Mouse (Mus musculus) megakaryocyte-erythroid progenitor cell, adult 5-6 weeks (primary cell): ENCODE results near the gene Plod1. TPM values are rescaled to one million over a fixed set of nuclear protein-coding genes. Genes with fewer than 3 reads are reported as not detected.
"Not testable (repeated sequence)": the region's sequence is repeated elsewhere in the genome, so short reads cannot be mapped to it uniquely, and the experiment has no call there.

ENCODE experiments used
- ATAC-seq: replicated peaks from 2 replicates; pipeline ENCODE4 v1.8.0; 2016; ENCODE audit warnings: mild to moderate bottlenecking, inconsistent platforms; ENCODE audit not compliant: severe bottlenecking, poor library complexity, low FRiP score, low TSS enrichment
- total RNA-seq, 2 experiments: library from RNA; stranded (forward) in 1 of 2; stranded (reverse) in 1 of 2; fragments of 200-1000, 215-1000 nt in 1 of 2; fragments of >200 nt in 1 of 2; fragmentation: Nextera tagmentation in 1 of 2; gene quantifications; 2 replicates each; pipeline ENCODE4 v1.2.3; 2014 to 2017

Plod1 gene
- total RNA-seq, 2 experiments from 2014 or later = 1.3 to 1.8 TPM

DNA sequence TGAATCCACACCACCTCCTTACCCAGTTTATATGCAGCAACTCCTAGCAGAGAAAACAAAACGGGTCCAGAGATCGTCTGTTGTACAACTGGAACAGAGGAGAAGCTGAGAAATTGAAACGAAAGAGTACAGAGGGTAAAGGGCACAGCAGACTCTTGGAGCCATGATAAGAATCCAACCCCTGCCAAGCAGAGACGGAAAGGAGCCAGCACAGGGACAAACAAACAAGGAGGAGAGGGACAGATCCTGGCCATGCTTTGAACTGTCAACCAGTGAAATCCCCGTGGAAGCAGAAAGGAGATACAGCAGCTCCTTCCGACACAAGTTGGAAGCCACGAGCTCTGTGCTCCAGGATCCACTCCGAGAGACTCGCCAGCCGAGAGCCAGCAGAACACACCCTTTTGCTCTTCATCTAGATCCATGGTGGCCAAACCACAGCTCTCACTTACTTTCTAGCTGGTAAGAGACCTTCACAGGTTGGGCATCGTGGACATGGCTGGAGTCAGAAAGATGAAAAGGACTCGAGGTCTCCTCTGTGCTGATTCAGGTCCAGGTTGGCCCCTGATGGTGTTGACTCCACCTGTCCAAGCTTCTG lies 33.6 kb downstream of the Plod1 start:
- ATAC-seq = no peak

DNA sequence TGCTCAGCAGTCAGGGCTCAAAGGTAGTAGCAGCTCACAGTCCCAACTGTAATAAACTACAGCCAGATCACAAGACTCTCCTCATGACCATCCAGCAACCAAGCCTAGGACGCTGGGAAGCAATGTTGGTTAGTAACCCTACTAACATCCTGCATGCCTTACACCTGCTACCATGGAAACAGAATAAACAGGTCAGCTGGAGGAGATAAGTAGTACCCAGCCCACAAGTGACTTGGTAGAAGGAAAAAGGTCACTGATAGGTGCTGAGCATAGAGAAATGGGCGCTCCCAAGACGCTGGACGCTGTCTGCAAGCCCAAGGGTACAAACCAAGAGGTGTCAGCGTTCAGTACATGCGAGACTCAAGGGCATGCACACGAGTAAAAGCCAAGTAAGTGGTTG lies 36.1 kb downstream of the Plod1 start:
- no peak for ATAC-seq

DNA sequence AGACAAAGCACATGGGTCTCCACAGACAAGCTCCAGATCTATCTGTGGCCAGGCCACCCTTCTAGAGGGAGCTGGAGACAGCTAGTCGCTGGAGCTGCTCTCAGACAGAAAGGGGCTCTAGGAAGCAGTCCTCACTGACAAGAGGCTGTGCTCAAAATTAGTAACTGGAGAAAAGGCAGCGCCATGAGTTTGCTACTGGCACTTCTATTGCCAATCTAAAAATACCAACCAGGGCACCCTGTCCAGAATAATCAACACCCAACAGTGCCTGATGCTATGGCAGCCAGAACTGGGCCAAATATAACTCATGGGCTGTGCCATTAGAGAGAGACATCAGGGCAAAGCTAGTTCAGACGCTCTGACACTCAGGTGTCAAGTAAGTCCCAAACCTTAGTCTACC lies 39.2 kb downstream of the Plod1 start:
- no peak for ATAC-seq

DNA sequence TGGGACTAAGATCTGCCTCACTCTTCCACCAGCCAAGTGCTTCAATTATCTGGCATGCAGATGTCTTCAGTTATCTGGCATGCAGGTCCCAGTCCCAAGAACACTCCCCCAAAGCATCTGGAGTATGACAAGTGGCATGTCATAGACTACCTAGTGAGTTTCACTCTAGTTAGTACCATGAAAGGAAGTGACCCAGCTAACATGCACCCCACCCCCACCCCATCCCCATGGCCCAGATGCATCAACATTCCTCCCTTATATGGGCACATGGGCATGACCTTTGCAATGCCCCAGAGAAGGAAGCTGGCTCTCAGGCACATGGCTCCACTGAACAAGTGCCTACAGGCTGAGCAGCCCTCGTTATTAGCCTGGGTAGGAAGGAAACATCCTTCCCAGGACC lies 40.2 kb downstream of the Plod1 start:
- ATAC-seq = no peak

DNA sequence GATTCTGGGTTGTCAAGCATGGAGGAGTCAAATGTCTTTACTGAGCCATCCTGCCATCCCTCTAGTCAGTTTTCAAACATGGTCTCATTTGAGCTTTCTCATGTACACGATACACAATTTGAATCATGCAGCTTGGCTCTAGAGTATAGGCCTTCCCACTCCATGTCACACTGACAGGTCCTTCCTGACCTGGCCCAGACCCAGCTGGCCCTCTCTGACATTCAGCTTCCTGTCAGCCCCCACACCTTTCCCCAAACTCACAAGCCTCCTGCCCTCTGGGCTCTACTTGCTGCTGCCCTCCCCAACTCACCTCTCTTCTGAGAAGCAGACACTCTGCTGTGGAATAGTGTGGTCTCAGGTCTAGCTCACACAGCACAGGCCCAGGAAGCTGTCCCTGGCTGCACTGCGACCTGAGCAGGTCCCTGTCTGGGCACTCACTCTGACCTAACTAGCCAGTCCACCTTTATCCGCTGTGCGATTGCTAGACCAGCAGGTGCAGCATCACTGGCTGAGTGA lies 40.7 kb downstream of the Plod1 start:
- no peak for ATAC-seq

DNA sequence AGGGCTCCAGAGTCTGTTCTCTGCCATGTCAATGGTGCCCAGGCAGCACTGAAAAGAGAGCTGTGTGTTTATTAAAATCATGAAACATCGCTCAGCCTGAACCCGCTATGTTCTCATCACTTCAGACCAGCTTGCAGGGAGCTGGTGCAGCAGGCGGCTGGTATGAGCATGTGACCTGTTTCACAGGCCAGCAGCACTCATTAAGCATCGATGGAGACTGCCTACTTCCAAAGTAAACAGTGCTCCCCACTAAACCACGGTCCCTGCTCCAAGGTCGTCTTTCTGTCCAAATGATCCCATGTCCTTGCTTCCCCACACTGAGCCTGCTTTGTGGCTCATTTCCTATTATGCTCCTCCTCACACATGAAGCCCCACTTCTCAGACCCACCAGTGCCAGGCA lies 46.2 kb downstream of the Plod1 start:
- no peak for ATAC-seq

DNA sequence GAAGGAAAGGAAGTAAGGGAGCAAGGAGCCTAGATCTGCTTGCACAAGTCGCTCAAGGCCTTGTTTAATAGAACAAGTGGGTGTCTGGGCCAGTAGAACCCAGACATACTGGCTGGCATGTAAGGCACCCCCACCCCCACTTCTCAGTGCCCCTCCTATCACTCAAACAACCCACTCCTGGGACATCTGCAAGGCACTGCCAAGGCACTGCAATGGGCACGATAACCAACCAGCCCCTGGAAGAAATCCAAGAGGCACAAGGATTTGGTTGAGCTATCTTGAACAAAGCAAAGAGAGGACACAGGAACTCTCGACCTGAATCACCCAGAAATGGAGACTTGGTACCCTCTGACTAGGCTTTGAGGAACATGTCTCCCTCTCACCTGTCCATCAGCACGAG lies 48.3 kb downstream of the Plod1 start:
- peak; percentile 89 for ATAC-seq

DNA sequence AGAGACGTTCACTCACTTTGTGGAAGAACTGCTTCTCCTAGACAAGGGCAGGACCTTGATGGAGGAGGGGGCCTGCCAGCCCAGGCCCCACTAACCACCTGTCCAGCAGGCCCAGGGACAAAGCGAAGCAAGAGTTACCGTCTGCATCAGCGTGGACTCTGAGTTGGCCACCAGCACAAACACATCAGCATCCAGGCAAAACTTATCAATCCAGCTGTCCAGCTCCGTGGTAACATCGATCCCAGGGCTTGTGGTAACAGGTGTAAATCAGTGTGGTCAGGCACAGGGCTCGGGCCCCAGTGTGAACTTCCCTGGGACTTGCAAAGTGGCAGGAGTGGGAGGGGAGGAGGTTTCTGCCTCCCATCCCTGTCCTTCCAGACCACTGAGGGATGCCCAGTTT lies 49.3 kb downstream of the Plod1 start:
- no peak for ATAC-seq

DNA sequence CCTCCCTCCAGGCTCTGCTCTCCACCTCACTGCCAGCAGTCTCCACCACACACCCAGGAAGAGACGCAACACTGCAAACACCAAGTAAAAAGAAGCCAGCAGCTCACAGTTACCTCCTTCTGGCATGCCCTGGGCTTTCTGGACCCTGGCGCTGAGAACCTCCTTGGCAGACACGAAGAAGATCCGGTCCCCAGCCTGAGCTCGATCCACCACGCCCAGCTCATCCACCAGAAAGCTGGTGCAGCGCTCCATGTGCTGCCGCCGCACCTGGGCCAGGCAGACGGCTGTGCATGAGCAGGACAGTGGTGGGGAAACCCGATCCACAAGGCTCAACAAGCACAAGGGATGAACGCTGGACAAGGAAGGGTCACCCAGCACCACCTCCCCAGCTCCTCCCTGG lies 50.4 kb downstream of the Plod1 start:
- ATAC-seq = no peak

DNA sequence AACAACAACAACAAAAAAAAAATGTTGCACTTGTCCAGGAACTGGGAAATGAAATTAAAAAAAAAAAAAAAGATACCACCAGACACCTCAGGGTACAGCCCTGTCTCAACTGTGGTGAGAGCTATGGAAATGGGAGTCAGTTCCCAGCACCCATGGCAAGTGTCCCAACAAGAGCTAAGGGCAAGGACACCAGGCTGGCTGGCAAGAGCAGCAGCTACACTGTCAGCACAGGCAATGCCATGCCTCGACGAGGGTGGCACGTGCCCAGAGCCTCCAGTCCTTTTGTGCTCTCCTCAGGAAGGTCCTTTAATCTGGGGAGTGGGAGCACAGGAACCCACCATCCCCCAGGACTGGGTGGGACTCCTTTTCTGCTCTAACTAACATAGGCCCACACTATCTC lies 52.4 kb downstream of the Plod1 start:
- ATAC-seq = no peak

DNA sequence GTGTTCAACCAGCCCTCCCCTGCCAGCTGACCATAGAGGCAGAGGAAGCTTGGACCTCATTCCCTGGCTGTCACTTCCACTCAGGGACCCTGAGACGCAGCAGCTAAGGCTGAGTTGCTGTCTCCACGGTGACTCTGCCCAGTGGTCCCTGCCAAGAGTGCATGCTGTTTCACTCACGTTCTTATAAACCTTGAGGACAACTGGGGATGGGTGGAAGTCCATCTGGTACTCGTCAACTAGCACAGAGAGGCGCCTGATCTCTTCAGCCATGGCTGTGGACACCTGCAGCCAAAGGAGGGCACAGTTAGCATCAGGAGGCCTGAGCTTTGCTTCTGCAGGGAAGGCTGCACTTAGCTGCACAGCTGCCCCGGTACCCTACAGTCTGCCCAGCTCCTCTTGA lies 53.5 kb downstream of the Plod1 start:
- ATAC-seq = no peak

DNA sequence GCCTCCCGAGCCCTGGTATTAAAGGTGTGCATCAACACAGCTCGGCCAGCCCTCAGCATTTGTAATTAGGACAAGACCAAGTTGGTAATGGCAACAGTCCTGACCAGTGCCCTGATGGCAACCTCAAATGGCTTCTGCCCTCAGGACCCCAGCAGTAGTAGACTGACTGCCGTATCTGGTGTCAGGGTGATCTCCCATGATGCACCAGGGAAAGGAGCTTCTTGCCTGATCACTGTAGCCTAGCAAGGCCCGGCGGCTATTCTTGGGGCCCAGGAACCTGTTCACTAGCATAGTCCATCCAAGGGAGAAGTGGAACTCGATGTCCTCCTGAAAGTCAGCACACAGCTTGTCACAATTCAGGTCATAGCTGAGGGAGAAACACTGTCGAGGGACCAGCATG lies 54.8 kb downstream of the Plod1 start:
- ATAC-seq = no peak

DNA sequence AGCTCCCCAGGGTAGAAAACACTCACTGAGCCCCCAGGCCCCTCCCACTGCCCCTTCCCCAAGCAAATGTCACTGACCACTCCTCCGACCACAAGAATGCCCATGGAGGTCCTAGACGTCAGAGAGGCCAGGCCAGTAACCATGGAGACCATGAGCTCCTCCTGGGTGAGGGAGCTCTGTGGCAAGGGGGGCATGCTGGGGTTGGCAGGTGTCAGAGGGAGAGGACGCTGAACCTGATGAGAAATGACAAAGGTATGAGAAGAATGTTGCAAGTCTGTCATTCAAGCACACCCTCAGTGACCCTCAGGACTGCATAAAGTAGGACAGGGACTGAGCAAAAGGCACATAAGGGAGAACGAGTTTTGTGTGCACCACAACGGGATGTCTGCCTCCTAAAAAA lies 56.7 kb downstream of the Plod1 start:
- no peak for ATAC-seq

DNA sequence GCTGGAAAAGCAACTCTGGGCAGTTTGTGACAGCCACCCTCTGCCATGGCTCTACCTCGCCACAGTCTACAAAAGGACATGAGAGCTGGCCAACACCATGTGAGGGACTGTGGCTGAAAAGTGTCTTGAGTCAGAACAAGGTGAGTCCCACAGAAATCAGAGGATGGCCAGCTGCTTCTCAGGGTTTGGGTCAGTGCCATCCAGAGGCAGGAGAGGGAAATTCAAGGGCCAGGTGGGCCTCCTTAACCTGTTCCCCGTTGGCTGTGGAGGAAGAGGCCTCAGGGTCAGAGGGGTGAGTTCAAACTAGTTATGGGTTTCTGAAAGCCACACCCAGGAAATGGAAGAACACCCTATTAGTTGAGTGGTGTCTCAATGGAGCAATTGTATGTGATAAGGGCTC lies 57.1 kb downstream of the Plod1 start:
- ATAC-seq = no peak

DNA sequence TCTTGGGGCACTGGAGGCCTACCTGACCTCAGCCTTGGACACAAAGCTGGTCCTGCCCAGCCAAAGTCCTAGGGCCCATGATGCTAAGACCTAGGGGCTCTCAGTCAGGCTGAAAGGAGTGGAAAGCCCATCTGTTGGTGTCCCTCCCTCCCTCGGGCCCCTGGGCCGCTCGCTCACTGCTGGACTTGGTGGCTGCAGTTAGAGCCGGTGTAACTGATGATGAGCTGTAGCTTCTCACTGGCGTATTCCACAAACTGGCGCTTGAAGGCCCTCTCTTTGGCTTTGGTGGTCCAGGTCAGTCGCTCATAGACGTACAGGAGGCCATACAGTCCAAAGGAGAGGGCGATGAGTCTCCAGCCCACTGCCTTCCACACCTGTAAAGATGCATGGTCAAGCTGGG lies 58.0 kb downstream of the Plod1 start:
- ATAC-seq = no peak

DNA sequence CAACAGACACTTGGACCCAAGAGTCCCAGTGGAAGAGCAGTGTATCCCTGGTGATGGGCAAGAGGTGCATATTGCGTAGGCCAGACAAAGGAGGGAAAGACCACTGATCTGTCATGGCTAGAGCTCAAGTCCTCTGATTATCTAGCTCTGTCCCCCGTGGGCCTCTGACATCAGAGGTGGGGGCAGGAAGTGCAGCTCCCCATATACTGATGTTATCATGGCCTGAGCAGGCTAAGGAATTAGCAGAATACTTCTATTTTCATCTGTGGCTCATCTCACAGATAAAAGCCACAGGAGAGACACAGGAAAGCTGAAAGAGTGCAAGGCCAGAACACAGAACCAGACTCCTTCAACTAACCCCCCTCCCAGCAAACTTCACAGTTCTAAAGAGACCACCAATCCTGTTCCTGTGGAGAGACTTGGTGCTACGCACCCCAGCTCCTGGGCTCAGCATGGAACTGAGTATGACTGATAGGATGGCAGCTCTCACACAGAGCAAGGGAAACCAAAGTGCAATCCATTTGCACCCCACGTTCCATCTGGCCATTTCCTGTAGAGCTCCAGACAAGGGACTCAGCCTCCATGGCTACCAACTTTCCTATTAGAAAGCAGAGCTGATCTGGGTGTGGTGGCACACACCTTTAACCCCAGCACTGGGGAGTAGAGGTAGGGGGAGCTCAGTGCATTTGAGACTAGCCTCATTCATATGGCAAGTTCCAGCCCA lies 60.6 kb downstream of the Plod1 start:
- peak; percentile 57; the same call in 1 of the 2 replicates for ATAC-seq

DNA sequence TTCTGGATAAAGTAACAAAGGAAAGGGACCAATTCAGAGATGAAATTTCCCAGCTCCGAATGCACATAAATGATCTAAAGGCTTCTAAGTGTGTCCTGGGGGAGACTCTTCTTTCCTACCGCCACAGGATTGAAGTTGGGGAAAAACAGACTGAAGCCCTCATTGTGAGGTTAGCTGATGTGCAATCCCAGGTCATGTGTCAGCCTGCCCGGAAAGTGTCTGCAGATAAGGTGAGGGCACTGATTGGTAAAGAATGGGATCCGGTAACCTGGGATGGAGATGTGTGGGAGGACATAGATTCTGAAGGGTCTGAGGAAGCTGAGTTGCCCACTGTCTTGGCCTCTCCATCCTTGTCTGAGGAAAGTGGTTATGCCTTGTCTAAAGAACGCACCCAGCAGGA lies 67.3 kb downstream of the Plod1 start:
- 0 out of 2 replicates have a peak, but pooled peaks have one; percentile 8 for ATAC-seq

DNA sequence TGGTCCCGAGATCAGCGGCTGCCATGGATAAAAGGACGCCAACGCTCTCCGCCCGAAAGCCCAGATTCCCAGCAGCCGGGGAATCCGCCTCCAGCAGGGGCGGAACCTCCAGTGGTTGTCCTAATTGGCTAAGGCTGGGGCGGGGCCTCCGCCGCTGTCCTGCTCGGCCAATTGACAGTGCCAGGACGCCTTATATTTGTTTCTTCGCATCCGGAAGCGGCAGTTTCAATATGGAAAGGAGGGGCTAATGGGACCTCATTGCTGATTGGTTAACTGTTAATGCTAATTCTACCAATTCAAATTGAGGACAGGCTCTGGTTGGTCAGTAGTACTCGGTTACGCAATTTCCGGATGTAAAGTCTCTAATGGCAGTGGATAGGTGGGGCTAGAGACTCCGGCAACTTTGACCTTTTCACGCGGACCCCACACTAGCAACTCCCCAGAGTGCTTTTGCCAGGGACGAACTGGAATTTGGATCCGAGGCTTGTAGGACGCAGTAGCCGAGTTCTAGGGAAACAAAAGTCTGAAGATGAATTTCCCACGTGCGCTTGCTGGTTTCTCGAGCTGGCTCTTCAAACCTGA lies 68.0 kb downstream of the Plod1 start, which contains the start of the genes Miip and Fv1:
TSS of gene Miip (minus strand) at position 367 of the 582 bp plus-strand sequence.
TSS of gene Fv1 (plus strand) at position 530 of the 582 bp plus-strand sequence.
- ATAC-seq = peak; percentile 91

DNA sequence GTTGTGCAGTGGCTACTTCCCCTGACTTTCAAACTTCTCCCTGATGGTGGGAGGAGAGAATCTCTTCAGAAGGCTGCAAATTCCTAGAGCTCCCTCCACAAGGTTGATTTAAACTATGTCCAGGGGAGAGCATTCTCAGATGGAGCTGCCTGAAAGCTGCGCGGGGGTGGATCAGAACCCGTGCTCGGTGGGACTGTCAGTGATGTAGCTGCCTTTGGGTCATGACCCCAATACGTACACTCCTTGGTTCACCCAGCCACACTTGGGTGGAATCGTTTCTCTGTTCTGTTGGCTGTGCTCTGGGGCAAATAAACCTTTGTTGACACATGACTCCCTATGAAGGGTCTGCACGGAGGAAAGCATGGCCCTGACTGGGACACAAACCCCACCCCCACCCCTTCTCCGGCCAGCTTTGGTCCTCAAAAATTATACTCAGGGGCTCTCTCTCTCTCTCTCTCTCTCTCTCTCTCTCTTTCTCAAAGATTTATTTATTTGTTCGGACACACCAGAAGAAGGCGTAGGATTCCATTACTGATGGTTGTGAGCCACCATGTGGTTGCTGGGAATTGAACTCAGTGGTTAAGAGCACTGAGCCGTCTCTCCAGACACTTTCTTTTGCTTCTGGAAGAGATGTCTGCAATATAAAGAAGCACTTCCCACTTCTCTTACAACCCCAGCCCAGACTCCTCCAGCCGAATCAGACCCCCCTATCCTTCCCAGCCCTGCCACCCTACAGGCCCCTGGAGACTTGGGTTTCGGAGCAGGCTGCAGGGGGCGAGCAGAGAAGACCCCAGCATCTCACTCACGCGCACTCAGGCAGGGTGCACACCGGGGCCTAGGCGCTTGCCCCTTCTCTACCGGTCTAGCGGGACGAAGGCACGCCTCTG lies 68.8 kb downstream of the Plod1 start:
- ATAC-seq = no peak

DNA sequence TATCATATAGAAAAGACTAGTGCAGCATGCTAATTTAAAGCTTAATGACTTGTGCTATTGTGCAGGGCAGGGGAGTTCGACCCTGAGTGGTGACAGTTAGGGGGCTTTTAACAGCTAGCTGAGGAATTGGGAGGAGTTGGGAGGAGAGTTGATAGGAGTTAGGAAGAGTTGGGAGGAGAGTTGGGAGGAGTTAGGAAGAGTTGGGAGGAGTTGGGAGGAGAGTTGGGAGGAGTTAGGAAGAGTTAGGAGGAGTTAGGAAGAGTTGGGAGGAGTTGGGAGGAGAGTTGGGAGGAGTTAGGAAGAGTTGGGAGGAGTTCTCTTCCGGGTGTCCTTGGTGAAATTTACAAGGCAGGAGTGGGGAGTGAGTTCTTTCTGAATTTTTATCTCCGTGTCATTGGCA lies 69.8 kb downstream of the Plod1 start:
- ATAC-seq = not testable (repeated sequence)
